7 mouse cellular contexts compared by ENCODE assay signal in genomic region chr10:96751580-96752264, GRCm38 (mm10).
DNase-seq lines count a peak whose midpoint lies in the region; ATAC-seq and TF ChIP-seq lines count a peak whose summit lies in the region.

No protein-coding gene starts in this region.

- H3K27ac ChIP-seq in embryonic facial prominence, embryonic 12.5 days, result peak overlapping the region; percentile 47; the same call in 1 of the 2 replicates
- no peak overlapping the region for H3K27ac ChIP-seq in limb, embryonic 14.5 days (replicated peaks; ENCODE audit: low read depth, low read length)
- peak overlapping the region; percentile 52 for H3K27ac ChIP-seq in midbrain, embryonic 16.5 days (ENCODE audit: low read length)

- H3K9ac ChIP-seq in embryonic facial prominence, embryonic 12.5 days, result no peak overlapping the region
- peak overlapping the region; percentile 2; the same call in 1 of the 2 replicates for H3K9ac ChIP-seq in limb, embryonic 14.5 days (ENCODE audit: low read depth, low read length, severe bottlenecking)
- H3K9ac ChIP-seq in midbrain, embryonic 16.5 days (ENCODE audit: low read depth, low read length), result 0 out of 2 replicates have a peak overlapping the region, but pooled peaks have one; percentile 25

- no peak overlapping the region for H3K4me3 ChIP-seq in embryonic facial prominence, embryonic 12.5 days
- 0 out of 2 replicates have a peak overlapping the region, but pooled peaks have one; percentile 2 for H3K4me3 ChIP-seq in limb, embryonic 14.5 days (replicated peaks; ENCODE audit: low read length)
- H3K4me3 ChIP-seq in midbrain, embryonic 16.5 days (ENCODE audit: low read depth, low read length), result no peak overlapping the region

- peak; percentile 74; the same call in 1 of the 2 replicates for ATAC-seq in embryonic facial prominence, embryonic 12.5 days (ENCODE audit: insufficient number of reproducible peaks, insufficient read depth, low FRiP score, low TSS enrichment)
- no peak for ATAC-seq in limb, embryonic 14.5 days (ENCODE audit: low FRiP score, low read depth)
- 0 out of 2 replicates have a peak, but pooled peaks have one; percentile 39 for ATAC-seq in midbrain, embryonic 16.5 days

- no peaks in the 10 kb centered on the region for H3K27me3 ChIP-seq in embryonic facial prominence, embryonic 12.5 days
- H3K27me3 ChIP-seq in limb, embryonic 14.5 days (ENCODE audit: control insufficient read depth, insufficient read depth, low read length), result no peaks in the 10 kb centered on the region
- no peaks in the 10 kb centered on the region for H3K27me3 ChIP-seq in midbrain, embryonic 16.5 days (ENCODE audit: control insufficient read depth, insufficient read depth, low read depth, low read length)

- peak overlapping the region; percentile 37 for H3K4me2 ChIP-seq in embryonic facial prominence, embryonic 12.5 days (replicated peaks)
- H3K4me2 ChIP-seq in limb, embryonic 14.5 days (replicated peaks; ENCODE audit: low read depth, low read length, severe bottlenecking), result peak overlapping the region; percentile 25; the same call in 1 of the 2 replicates
- peak overlapping the region; percentile 39 for H3K4me2 ChIP-seq in midbrain, embryonic 16.5 days (ENCODE audit: low read length)

- 19% methylated on average over 12 of the region's 12 CpGs for WGBS in embryonic facial prominence, embryonic 12.5 days
- 13% methylated on average over 12 of the region's 12 CpGs for WGBS in limb, embryonic 14.5 days
- 11% methylated on average over 12 of the region's 12 CpGs for WGBS in midbrain, embryonic 16.5 days

- H3K4me1 ChIP-seq in embryonic facial prominence, embryonic 12.5 days, result peaks cover 18% of the 10 kb centered on the region
- peaks cover 16% of the 10 kb centered on the region for H3K4me1 ChIP-seq in limb, embryonic 14.5 days (ENCODE audit: control insufficient read depth, insufficient read depth, low read length)
- H3K4me1 ChIP-seq in midbrain, embryonic 16.5 days (ENCODE audit: control insufficient read depth, insufficient read depth, low read length), result peaks cover 11% of the 10 kb centered on the region

- no peaks in the 10 kb centered on the region for H3K9me3 ChIP-seq in embryonic facial prominence, embryonic 12.5 days
- no peaks in the 10 kb centered on the region for H3K9me3 ChIP-seq in limb, embryonic 14.5 days (ENCODE audit: control insufficient read depth, low read length)
- H3K9me3 ChIP-seq in midbrain, embryonic 16.5 days (replicated peaks; ENCODE audit: control insufficient read depth, low read length, poor library complexity, severe bottlenecking), result no peaks in the 10 kb centered on the region

- no peak for TF ChIP-seq POLR2A in limb, embryonic 14.5 days (IDR thresholded peaks at IDR 0.05; ENCODE audit: borderline replicate concordance, extremely low read depth, insufficient read depth, insufficient read length)

- no peaks in the 10 kb centered on the region for H3K36me3 ChIP-seq in embryonic facial prominence, embryonic 12.5 days
- H3K36me3 ChIP-seq in limb, embryonic 14.5 days (ENCODE audit: control insufficient read depth, insufficient read depth, low read length), result no peaks in the 10 kb centered on the region
- no peaks in the 10 kb centered on the region for H3K36me3 ChIP-seq in midbrain, embryonic 16.5 days (ENCODE audit: control insufficient read depth, insufficient read depth, low read length)

- DNase-seq in adrenal gland, adult 8-10 months, result peak; percentile 90
- DNase-seq in heart, adult 8-10 months (ENCODE audit: low spot score), result peak; percentile 94
- DNase-seq in kidney, adult 8-10 months, result peak; percentile 93
- peak; percentile 49 for DNase-seq in limb, embryonic 14.5 days (ENCODE audit: low spot score)
- peak; percentile 82 to 88 for DNase-seq in spleen, postnatal 14 days (ENCODE audit: low spot score in 2 of 2)
